Mouse (Mus musculus) neural tube, embryonic 14.5 days (tissue): ENCODE measurements around the gene Spsb1. TPM values are rescaled to one million over a fixed set of nuclear protein-coding genes. Genes with fewer than 3 reads are reported as not detected.

Experiments
- ATAC-seq: fragments of 200-750 bp; cut with Nextera tagmentation; 2 replicates; pipeline ENCODE4 v1.8.0; 2017; ENCODE audit warnings: low read depth, mild to moderate bottlenecking, moderate TSS enrichment, moderate library complexity
- H3K27ac ChIP-seq: fragments of 300-500 bp; sonication (generic); 2 replicates; pipeline ENCODE4 v1.5.1; 2014; ENCODE audit warnings: low read depth, mild to moderate bottlenecking, control low read depth, low read length, moderate library complexity, mixed read lengths
- H3K27me3 ChIP-seq: fragments of 300-500 bp; sonication (generic); 2 replicates; pipeline ENCODE4 v1.6.1; 2014; ENCODE audit warnings: low read length; ENCODE audit not compliant: control insufficient read depth, insufficient read depth
- H3K36me3 ChIP-seq: fragments of 300-500 bp; sonication (generic); 2 replicates; pipeline ENCODE4 v1.6.1; 2014; ENCODE audit warnings: low read length, mixed read lengths; ENCODE audit not compliant: control insufficient read depth, insufficient read depth
- H3K4me1 ChIP-seq: fragments of 300-500 bp; sonication (generic); 2 replicates; pipeline ENCODE4 v1.6.1; 2014; ENCODE audit warnings: low read length; ENCODE audit not compliant: control insufficient read depth, insufficient read depth
- H3K4me2 ChIP-seq: fragments of 300-500 bp; sonication (generic); 2 replicates; pipeline ENCODE4 v1.6.1; 2014; ENCODE audit warnings: mild to moderate bottlenecking, low read depth, low read length, control low read depth
- H3K4me3 ChIP-seq: fragments of 300-500 bp; sonication (generic); 2 replicates; pipeline ENCODE4 v1.5.1; 2014; ENCODE audit warnings: low read depth, low read length, control low read depth, mixed read lengths
- H3K9ac ChIP-seq: fragments of 300-500 bp; sonication (generic); replicated peaks from 2 replicates; pipeline ENCODE4 v1.6.1; 2014; ENCODE audit warnings: low read depth, mild to moderate bottlenecking, control low read depth, low read length, mixed read lengths
- H3K9me3 ChIP-seq: fragments of 300-500 bp; sonication (generic); 2 replicates; pipeline ENCODE4 v1.6.1; 2016; ENCODE audit warnings: low read length; ENCODE audit not compliant: control insufficient read depth
- WGBS: fragments of 180-500 bp; shearing (Covaris S2); extraction: QIAGEN DNeasy Blood & Tissue Kit; methylation state at CpG from one replicate; pipeline ENCODE4 v1.1.7; 2014; 5-methylcytosine and 5-hydroxymethylcytosine counted together
- polyA plus RNA-seq: library from polyadenylated mRNA; unstranded; fragments of >200 nt; fragmentation: Nextera tagmentation; extraction: Ambion mirVana; gene quantifications from 2 replicates; pipeline ENCODE4 v1.2.1, GENCODE M21; 2014

Spsb1 gene
- polyA plus RNA-seq, 1 experiment from 2014 or later, result 5.9 TPM

GRCm38 (mm10) chr4:149936921-149937320, 17.9 kb downstream of the Spsb1 start:
- Histone ChIP-seq H3K27ac (no peak overlapping the region), H3K4me2 (no peak overlapping the region), H3K4me1 (no peaks in the 10 kb centered on the region), H3K27me3 (no peaks in the 10 kb centered on the region), H3K36me3 (no peaks in the 10 kb centered on the region), H3K4me3 (no peak overlapping the region), H3K9me3 (no peaks in the 10 kb centered on the region), H3K9ac (no peak overlapping the region)
- no peak for ATAC-seq
- WGBS, result 44% methylated on average over 5 of the region's 5 CpGs

GRCm38 (mm10) chr4:149935470-149935869, 19.4 kb downstream of the Spsb1 start:
- Histone ChIP-seq H3K4me2 (no peak overlapping the region), H3K9me3 (no peaks in the 10 kb centered on the region), H3K9ac (no peak overlapping the region), H3K27me3 (no peaks in the 10 kb centered on the region), H3K36me3 (no peaks in the 10 kb centered on the region), H3K27ac (no peak overlapping the region), H3K4me1 (no peaks in the 10 kb centered on the region), H3K4me3 (no peak overlapping the region)
- ATAC-seq, result no peak
- WGBS, result 86% methylated on average over 6 of the region's 6 CpGs

DNA sequence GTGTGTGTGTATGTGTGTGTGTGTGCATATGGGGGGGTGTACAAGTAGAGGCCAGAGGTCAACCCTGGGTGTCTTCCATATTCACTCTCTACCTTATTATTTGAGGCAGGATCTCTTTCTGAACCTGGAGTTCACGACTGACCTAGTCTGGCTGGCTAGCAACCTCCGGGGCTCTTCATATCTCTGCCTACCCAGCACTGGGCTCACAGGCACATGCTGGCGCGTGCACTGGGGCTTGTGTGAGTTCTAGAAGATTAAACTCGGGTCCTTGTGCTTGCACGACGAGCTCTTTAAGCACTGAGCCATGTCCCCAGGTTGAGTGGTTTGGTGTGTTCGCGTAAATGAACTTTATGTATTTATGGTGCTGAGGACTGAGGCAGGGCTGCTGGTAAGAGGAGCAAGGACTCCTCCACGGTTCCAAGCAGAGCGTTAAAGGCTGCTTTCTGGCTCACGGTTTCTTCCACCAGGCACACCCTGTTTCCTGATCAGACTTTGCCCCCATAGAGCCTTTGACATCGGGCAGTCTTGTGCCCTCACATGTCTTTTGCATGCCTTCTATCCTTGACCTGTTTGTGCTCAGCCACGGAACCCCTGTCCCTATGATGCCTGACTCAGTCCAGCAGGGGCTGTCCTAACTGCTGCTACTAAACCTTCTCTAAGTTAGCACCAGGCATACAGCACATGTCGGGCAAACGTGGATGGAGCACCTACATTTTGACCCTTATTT, 21.2 kb downstream of the Spsb1 start:
- Histone ChIP-seq H3K4me2 (no peak overlapping the region), H3K9ac (no peak overlapping the region), H3K4me1 (no peaks in the 10 kb centered on the region), H3K27me3 (no peaks in the 10 kb centered on the region), H3K36me3 (no peaks in the 10 kb centered on the region), H3K27ac (no peak overlapping the region), H3K9me3 (no peaks in the 10 kb centered on the region), H3K4me3 (no peak overlapping the region)
- ATAC-seq, result no peak
- WGBS, result 86% methylated on average over 16 of the region's 16 CpGs

- Histone ChIP-seq H3K9ac (no peak overlapping the region), H3K27me3 (no peaks in the 10 kb centered on the region), H3K4me1 (no peaks in the 10 kb centered on the region), H3K9me3 (no peaks in the 10 kb centered on the region), H3K36me3 (no peaks in the 10 kb centered on the region), H3K4me3 (no peak overlapping the region), H3K27ac (no peak overlapping the region), H3K4me2 (no peak overlapping the region)
- 91% methylated on average over 7 of the region's 7 CpGs for WGBS
- no peak for ATAC-seq
Measured at GRCm38 (mm10) chr4:149933025-149933424, 21.8 kb downstream of the Spsb1 start.

DNA sequence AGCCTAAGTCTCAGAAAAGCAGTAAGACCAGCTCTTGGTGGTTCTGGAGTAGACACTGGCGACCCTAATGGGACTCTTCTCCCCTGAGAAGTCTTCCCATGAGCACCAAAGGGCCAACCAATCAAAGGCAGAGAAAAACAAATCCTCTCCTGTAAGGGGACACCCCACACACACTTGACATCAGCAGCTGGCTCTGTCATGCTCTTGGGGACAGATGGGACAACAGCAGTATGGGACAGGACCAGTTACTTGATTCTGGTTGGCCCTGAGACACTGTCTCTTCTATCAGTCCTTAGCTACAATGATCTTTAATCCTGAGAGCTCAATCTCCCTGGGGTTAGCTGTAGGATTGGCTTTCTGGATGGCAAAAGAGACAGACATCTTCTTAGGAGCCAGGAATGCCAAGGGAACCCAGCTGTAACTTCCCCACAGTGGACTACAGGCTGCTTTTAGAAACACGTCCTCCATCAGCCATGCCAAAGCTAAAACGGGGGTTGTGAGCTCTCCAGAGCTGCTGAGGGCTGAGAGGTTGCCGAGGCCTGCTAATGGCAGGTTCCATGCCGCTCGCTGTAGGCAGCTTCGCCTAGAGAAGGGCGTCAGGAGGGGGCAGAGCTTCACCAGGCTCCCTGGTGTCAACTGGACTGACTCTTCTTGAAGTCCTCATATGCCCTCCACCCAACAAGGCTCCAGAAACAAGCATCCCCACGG, 22.6 kb downstream of the Spsb1 start:
- Histone ChIP-seq H3K4me1 (no peaks in the 10 kb centered on the region), H3K27me3 (no peaks in the 10 kb centered on the region), H3K9me3 (no peaks in the 10 kb centered on the region), H3K27ac (no peak overlapping the region), H3K4me3 (no peak overlapping the region), H3K4me2 (no peak overlapping the region), H3K9ac (no peak overlapping the region), H3K36me3 (no peaks in the 10 kb centered on the region)
- ATAC-seq, result no peak
- 87% methylated on average over 9 of the region's 9 CpGs for WGBS

DNA sequence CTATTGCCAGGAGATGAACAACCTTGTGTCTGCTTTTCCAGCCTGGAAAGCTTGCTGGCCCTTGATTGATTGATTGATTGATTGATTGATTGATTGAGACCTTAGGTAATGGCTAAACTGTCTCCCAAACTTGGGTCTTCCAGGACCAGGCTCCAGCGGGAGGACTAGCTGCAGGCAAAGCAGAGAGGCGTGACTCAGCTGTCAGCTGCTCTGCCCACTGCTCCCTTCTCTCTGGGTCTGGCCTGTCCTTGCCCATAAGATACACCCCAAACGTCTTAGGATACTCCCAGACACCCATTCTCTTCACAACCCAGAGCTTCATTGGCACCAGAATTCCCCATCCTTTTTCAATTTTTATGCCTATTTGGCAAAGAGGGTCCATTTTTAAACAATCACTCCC, 24.1 kb downstream of the Spsb1 start:
- ATAC-seq, result no peak
- no peak overlapping the region for H3K9ac ChIP-seq
- H3K4me3 ChIP-seq, result no peak overlapping the region
- no peaks in the 10 kb centered on the region for H3K27me3 ChIP-seq
- no peak overlapping the region for H3K4me2 ChIP-seq
- WGBS, result 57% methylated on average over 3 of the region's 3 CpGs
- H3K36me3 ChIP-seq, result no peaks in the 10 kb centered on the region
- H3K27ac ChIP-seq, result no peak overlapping the region
- H3K4me1 ChIP-seq, result no peaks in the 10 kb centered on the region
- no peaks in the 10 kb centered on the region for H3K9me3 ChIP-seq

DNA sequence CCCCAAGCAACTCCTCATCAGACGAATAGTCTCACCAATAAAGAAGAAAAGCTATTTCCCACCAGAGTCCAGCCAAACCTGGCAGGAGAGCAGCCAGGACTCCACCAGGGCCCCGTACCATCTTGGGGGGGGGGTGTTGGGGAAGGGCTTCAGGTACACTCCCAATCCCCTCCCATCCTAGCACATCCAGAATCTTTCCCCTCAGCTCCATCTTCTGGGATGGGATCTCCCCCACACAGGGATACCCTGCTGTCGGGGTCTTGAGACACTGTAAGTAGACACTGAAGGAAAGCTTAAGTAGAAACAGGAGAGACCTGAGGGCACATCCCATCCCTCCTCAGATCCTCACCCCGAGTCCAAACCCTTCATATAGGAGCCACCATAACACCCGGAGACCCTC, 31.8 kb downstream of the Spsb1 start:
- no peak overlapping the region for H3K4me3 ChIP-seq
- WGBS, result 76% methylated on average over 4 of the region's 5 CpGs
- H3K9me3 ChIP-seq, result no peaks in the 10 kb centered on the region
- H3K36me3 ChIP-seq, result no peaks in the 10 kb centered on the region
- no peak overlapping the region for H3K9ac ChIP-seq
- no peak overlapping the region for H3K27ac ChIP-seq
- H3K27me3 ChIP-seq, result no peaks in the 10 kb centered on the region
- H3K4me1 ChIP-seq, result peaks cover 8% of the 10 kb centered on the region; the same call in 1 of the 2 replicates
- ATAC-seq, result no peak
- H3K4me2 ChIP-seq, result no peak overlapping the region

- no peaks in the 10 kb centered on the region for H3K9me3 ChIP-seq
- no peaks in the 10 kb centered on the region for H3K36me3 ChIP-seq
- no peak overlapping the region for H3K4me3 ChIP-seq
- peak; percentile 58; the same call in 1 of the 2 replicates for ATAC-seq
- H3K27ac ChIP-seq, result peak overlapping the region; percentile 22; the same call in 1 of the 2 replicates
- no peaks in the 10 kb centered on the region for H3K27me3 ChIP-seq
- no peak overlapping the region for H3K4me2 ChIP-seq
- 19% methylated on average over 14 of the region's 14 CpGs for WGBS
- no peak overlapping the region for H3K9ac ChIP-seq
- H3K4me1 ChIP-seq, result peaks cover 8% of the 10 kb centered on the region; the same call in 1 of the 2 replicates
Measured at GRCm38 (mm10) chr4:149922121-149922718, 32.6 kb downstream of the Spsb1 start.

DNA sequence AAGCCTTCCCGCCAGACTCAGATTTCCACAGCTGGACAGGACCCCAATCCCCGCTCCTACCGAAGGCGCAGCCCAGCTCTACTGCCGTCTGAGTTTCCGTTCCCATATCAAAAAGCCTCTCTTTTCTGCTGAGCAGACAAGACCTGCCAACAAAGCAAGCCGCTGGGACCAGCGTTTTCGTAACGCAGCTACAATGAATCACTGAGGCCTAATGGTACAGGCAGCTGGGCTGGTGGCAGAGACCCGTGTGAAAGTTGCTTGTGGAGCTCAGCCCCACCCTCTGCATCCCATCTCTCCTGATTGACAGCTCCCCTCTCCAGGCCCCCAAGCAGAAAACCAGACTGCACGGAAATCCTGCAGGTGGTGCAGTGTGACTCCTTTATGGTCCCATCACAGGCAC, 34.0 kb downstream of the Spsb1 start:
- Histone ChIP-seq H3K9ac (no peak overlapping the region), H3K9me3 (no peaks in the 10 kb centered on the region), H3K27ac (no peak overlapping the region), H3K4me1 (peaks cover 8% of the 10 kb centered on the region; the same call in 1 of the 2 replicates), H3K27me3 (no peaks in the 10 kb centered on the region), H3K4me2 (no peak overlapping the region), H3K4me3 (no peak overlapping the region), H3K36me3 (no peaks in the 10 kb centered on the region)
- ATAC-seq, result 0 out of 2 replicates have a peak, but pooled peaks have one; percentile 15
- WGBS, result 19% methylated on average over 12 of the region's 12 CpGs
